Mouse (Mus musculus): ENCODE measurements around the gene Wrap73.

- TF ChIP-seq POLR2A (IDR thresholded peaks at IDR 0.05; ENCODE audit: control insufficient read depth, low read depth, low read length) (no peak), CTCF (IDR thresholded peaks at IDR 0.05; ENCODE audit: control insufficient read depth, insufficient read depth, insufficient replicate concordance, low read depth, low read length) (peak; percentile 68; the same call in 1 of the 2 replicates)
Measured at GRCm38 (mm10) chr4:154167053-154167452, 24.9 kb downstream of the Wrap73 start.

Data from testis, adult 2 months (tissue).